Mouse (Mus musculus): Measurements from ENCODE around the gene Gm11562.

Gene Gm11562

DNA sequence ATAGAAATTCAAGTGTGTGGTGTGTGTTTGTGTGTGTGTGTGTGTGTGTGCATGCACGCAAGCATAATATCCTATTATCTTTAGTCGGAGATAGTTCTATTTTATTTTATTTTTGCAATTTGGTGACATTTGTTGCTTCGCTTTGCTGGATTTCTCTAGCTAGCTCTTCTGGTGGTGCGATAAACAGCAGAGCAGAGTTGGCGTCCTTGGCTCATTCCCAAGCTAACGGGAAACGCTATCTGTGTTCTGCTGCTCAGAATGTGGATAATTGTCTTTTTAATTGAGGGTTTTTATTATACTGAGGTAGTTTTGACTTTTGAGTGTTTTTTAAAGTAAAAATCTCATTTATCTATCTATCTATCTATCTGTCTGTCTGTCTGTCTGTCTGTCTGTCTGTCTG lies 35.1 kb downstream of the Gm11562 start:
- in situ Hi-C loops (cut with MboI; ENCODE audit: low sequenced_read_pairs): no loop called here

GRCm38 (mm10) chr11:99583245-99583704 lies 37.0 kb downstream of the Gm11562 start, which contains the start of gene Krtap1-4:
TSS of gene Krtap1-4 (minus strand) at chr11:99583654.
- in situ Hi-C loops (cut with MboI; ENCODE audit: low sequenced_read_pairs): no loop called here

GRCm38 (mm10) chr11:99581564-99581963 lies 38.7 kb downstream of the Gm11562 start:
- in situ Hi-C loops (cut with MboI; ENCODE audit: low sequenced_read_pairs): no loop called here

- in situ Hi-C loops (cut with MboI; ENCODE audit: low sequenced_read_pairs): no loop called here
Observed at GRCm38 (mm10) chr11:99581051-99581450, 39.2 kb downstream of the Gm11562 start.

DNA sequence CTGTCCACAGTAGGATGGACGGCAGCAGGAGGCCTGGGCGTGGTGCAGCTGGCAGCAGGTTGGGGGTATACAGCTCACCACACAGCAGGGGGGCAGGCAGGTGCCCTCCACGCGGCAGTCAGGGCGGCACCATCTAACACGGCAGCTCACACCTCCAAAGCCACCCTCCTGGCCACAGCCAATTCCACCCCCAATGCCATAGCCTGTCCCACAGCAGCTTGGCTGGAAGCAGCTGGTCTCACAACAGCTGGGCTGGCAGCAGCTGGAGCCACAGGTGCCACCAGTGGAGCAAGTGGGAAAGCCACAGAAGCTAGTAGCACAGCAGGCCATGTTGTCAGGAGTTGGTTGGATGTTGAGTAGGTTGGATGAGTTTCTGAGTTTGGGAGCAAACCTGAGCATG lies 39.6 kb downstream of the Gm11562 start, which contains the start of gene Krtap1-5:
Krtap1-5 (minus strand) TSS at position 381 of the 400 bp plus-strand sequence.
- in situ Hi-C loops (cut with MboI; ENCODE audit: low sequenced_read_pairs): no loop called here

DNA sequence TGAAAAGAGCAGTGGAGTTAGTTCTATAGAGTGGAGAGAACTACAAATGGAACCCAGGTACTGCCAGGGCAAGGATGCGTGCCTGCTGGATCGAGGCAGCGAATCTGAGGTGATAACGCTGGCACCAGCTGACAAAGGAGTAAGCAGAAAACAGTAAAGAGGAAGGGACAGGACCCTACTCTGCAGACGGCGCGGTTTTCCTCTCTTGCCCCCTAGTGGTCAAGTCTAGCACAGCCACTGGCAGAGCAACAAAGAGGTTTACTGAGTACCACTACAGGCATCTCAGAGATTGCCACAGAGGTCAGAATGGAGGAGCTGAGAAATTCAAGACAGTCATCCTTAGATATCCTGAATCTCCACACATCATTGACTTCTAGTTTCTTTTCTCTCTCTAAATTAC lies 46.1 kb downstream of the Gm11562 start:
- in situ Hi-C loops (cut with MboI; ENCODE audit: low sequenced_read_pairs): no loop called here

DNA sequence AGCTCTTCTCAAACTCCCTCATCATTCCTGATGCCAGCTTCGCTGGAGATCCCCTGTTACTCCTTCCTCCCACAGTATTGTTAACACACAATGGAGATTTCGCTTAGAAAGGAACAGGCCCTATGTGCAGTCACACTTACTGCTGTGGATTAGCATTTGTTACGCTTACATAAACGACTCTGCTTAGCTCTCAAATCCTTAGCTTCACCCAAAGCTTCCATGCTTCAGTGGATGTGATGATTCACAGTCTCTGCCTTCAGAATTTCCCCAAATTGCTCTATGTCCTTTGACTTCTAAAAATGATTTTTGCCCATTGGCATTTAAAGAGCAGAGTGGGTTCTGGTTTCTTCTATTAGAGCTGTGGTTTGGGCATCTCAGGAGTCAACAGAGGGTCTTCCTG lies 47.1 kb downstream of the Gm11562 start:
- in situ Hi-C loops (cut with MboI; ENCODE audit: low sequenced_read_pairs): no loop called here
